Mouse (Mus musculus) limb, embryonic 11.5 days (tissue): ENCODE results near the gene Efcc1. TPM values are rescaled to one million over a fixed set of nuclear protein-coding genes. Genes with fewer than 3 reads are reported as not detected.
"Not testable (repeated sequence)": the region's sequence is repeated elsewhere in the genome, so short reads cannot be mapped to it uniquely, and the experiment has no call there.

Experiments used
- ATAC-seq: fragments of 200-750 bp; cut with Nextera tagmentation; 2 replicates; pipeline ENCODE4 v1.8.0; 2017; ENCODE audit warnings: low read depth; ENCODE audit not compliant: insufficient number of reproducible peaks, low FRiP score, low TSS enrichment
- DNase-seq: peaks from one replicate; pipeline ENCODE4 v3.0.0-alpha.2; 2015; ENCODE audit warnings: low spot score
- H3K27ac ChIP-seq: fragments of 300-500 bp; sonication (generic); replicated peaks from 2 replicates; pipeline ENCODE4 v1.5.1; 2014; ENCODE audit warnings: low read depth, mild to moderate bottlenecking, low read length
- H3K27me3 ChIP-seq: fragments of 300-500 bp; sonication (generic); 2 replicates; pipeline ENCODE4 v1.6.1; 2014; ENCODE audit warnings: mild to moderate bottlenecking, low read length, mixed read lengths; ENCODE audit not compliant: control insufficient read depth, insufficient read depth
- H3K36me3 ChIP-seq: fragments of 300-500 bp; sonication (generic); 2 replicates; pipeline ENCODE4 v1.6.1; 2014; ENCODE audit warnings: mild to moderate bottlenecking, low read length, moderate library complexity, mixed read lengths; ENCODE audit not compliant: control insufficient read depth, insufficient read depth
- H3K4me1 ChIP-seq: fragments of 300-500 bp; sonication (generic); 2 replicates; pipeline ENCODE4 v1.6.1; 2014; ENCODE audit warnings: low read length, mixed read lengths; ENCODE audit not compliant: control insufficient read depth, insufficient read depth
- H3K4me2 ChIP-seq: fragments of 300-500 bp; sonication (generic); 2 replicates; pipeline ENCODE4 v1.6.1; 2014; ENCODE audit warnings: low read depth, mild to moderate bottlenecking, moderate library complexity; ENCODE audit not compliant: severe bottlenecking
- H3K4me3 ChIP-seq: fragments of 300-500 bp; sonication (generic); 2 replicates; pipeline ENCODE4 v1.5.1; 2014; ENCODE audit warnings: low read depth, low read length
- H3K9ac ChIP-seq: fragments of 300-500 bp; sonication (generic); 2 replicates; pipeline ENCODE4 v1.6.1; 2014; ENCODE audit warnings: mild to moderate bottlenecking, low read length
- H3K9me3 ChIP-seq: fragments of 300-500 bp; sonication (generic); 2 replicates; pipeline ENCODE4 v1.6.1; 2016; ENCODE audit warnings: low read length; ENCODE audit not compliant: control insufficient read depth
- WGBS: fragments of 180-500 bp; shearing (Covaris S2); extraction: QIAGEN DNeasy Blood & Tissue Kit; methylation state at CpG from one replicate; pipeline ENCODE4 v1.1.7; 2014; 5-methylcytosine and 5-hydroxymethylcytosine counted together
- polyA plus RNA-seq: library from polyadenylated mRNA; unstranded; fragments of >200 nt; fragmentation: Nextera tagmentation; extraction: Ambion mirVana; gene quantifications from 2 replicates; pipeline ENCODE4 v1.2.1, GENCODE M21; 2014

Efcc1 gene
- polyA plus RNA-seq, 1 experiment from 2014 or later, result 0.07 TPM

DNA sequence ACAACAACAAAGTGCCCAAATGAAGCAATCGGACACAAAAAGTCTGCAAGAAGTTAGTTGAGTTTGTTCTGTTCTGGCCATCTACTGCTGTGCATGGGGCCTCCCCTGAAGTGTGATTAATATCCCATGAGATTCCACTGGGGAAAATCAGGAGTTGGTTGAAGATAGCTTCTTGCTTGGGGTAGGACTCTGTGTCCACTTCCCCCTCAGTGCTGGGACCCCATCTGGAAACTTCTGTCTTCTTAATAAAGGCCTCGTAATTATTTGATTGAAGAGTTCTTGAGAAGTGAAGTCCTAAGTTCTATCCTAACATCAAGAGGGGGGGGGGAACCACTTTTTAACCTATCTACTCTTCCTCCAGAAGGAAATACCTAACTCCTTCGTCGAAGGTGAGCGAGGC lies 31.5 kb downstream of the Efcc1 start:
- DNase-seq (no peak), ATAC-seq (no peak)
- WGBS, result 85% methylated on average over 5 of the region's 5 CpGs
- no peak overlapping the region for H3K27ac ChIP-seq
- H3K9ac ChIP-seq, result no peak overlapping the region
- no peaks in the 10 kb centered on the region for H3K9me3 ChIP-seq
- no peak overlapping the region for H3K4me3 ChIP-seq
- H3K4me1 ChIP-seq, result no peaks in the 10 kb centered on the region
- H3K36me3 ChIP-seq, result no peaks in the 10 kb centered on the region
- no peaks in the 10 kb centered on the region for H3K27me3 ChIP-seq
- no peak overlapping the region for H3K4me2 ChIP-seq

DNA sequence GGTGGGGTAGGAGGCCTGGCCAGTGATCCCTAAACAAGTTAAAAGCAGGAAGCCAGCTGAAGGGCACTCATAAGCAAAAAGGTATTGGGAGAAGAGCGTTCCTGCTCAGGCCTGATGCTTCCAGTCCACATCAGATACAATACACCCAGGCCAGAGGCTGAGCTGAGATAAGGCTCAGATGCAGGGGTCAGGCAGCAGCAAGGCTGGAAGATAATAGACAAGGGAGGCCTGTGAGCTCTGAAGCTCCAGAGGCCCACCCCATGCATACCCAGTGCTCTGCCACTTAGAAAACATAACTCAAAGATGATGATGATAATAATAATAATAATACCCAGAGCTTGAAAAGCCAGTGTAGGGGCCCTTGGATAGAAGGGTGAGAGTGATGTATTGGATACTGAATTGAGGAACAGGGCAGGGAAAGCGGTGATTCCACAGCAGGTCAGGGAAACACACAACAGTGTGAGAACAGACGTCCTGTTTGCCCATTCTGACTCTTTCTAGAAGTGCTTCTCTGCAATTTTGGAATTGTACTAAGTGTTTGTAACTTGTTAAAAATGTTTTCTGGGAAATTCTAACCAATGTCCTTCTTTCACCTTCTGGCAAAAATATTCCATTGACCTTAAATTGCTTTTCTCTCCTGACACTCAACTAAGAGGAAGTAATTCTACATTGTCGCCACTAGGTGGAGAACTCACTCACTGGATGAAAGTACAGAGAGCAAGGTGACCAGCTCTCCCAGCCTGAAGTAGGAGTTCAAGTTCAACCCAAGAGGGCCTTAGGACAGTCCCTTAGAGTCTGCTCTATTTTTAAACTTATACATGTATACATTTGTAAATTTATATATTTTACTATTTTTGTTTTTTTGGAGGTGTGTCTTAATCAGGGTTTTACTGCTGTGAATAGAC lies 33.0 kb downstream of the Efcc1 start:
- Histone ChIP-seq H3K9me3 (no peaks in the 10 kb centered on the region), H3K9ac (no peak overlapping the region), H3K4me2 (no peak overlapping the region), H3K36me3 (no peaks in the 10 kb centered on the region), H3K27ac (no peak overlapping the region), H3K4me1 (no peaks in the 10 kb centered on the region), H3K4me3 (no peak overlapping the region), H3K27me3 (no peaks in the 10 kb centered on the region)
- ATAC-seq, result no peak
- WGBS, result 71% methylated on average over 4 of the region's 4 CpGs
- DNase-seq, result no peak

DNA sequence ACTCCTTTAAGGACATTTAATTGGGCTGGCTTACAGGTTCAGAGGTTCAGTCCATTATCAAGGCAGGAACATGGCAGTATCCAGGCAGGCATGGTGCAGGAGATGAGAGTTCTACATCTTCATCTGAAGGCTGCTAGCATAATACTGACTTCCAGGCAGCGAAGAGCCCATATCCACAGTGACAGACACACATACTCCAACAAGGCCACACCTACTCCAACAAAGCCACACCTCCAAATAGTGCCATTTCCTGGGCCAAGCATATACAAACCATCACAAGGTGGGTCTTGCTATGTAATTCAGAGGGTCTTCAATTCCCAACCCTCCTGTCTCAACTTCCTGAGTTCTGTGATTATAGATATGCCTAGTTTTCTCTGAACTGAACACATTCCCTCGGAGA lies 33.6 kb downstream of the Efcc1 start:
- not testable (repeated sequence) for H3K27me3 ChIP-seq, H3K27ac ChIP-seq, H3K4me1 ChIP-seq, H3K36me3 ChIP-seq, H3K4me3 ChIP-seq, DNase-seq, H3K9me3 ChIP-seq, H3K4me2 ChIP-seq, ATAC-seq, H3K9ac ChIP-seq
- WGBS, result 97% methylated on average over 2 of the region's 2 CpGs

DNA sequence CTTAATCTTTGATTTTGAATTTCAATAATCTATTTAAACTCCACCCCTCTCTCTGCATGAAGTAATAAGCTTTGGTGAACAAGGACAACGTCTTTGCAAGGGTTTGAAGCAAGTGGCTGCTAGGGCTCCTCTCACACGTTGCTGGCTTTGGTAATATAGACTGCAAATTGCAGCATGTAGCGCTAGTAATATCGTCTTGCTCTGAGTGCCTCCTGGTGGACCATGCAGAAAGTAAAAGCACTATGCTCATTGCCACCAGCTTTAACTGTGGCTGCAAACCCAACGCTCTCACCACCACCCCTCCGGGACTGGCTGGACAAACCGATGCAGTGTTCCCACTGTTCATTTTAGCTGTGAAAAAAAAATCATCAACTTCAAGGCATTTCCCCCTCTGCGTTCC lies 40.0 kb downstream of the Efcc1 start:
- Histone ChIP-seq H3K36me3 (no peaks in the 10 kb centered on the region), H3K9ac (no peak overlapping the region), H3K9me3 (no peaks in the 10 kb centered on the region), H3K27me3 (no peaks in the 10 kb centered on the region), H3K4me2 (no peak overlapping the region), H3K4me3 (no peak overlapping the region), H3K27ac (no peak overlapping the region), H3K4me1 (no peaks in the 10 kb centered on the region)
- no peak for ATAC-seq
- WGBS, result 62% methylated on average over 8 of the region's 8 CpGs
- no peak for DNase-seq

DNA sequence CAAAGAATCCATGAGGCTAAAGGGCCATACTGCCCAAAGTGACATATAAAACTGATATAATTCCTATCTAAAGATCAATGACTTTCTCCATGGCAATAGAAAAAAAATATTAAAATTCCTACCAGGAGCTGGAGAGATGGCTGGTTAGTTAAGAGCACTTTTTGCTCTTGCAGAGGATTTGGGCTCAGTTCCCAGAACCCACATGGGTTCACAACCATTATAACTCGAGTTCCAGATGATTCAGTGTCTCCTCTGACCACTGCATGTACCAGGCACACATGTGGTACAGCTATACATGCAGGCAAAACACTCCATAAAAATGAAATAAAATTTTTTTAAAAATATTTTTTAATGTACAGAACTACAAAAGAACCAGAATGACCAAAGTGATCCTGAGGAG lies 43.8 kb downstream of the Efcc1 start:
- Histone ChIP-seq H3K36me3 (no peaks in the 10 kb centered on the region), H3K9ac (no peak overlapping the region), H3K4me1 (no peaks in the 10 kb centered on the region), H3K4me2 (no peak overlapping the region), H3K9me3 (no peaks in the 10 kb centered on the region), H3K27me3 (no peaks in the 10 kb centered on the region), H3K4me3 (no peak overlapping the region), H3K27ac (no peak overlapping the region)
- 30% methylated on average over 1 of the region's 1 CpGs for WGBS
- DNase-seq, result no peak
- ATAC-seq, result no peak

DNA sequence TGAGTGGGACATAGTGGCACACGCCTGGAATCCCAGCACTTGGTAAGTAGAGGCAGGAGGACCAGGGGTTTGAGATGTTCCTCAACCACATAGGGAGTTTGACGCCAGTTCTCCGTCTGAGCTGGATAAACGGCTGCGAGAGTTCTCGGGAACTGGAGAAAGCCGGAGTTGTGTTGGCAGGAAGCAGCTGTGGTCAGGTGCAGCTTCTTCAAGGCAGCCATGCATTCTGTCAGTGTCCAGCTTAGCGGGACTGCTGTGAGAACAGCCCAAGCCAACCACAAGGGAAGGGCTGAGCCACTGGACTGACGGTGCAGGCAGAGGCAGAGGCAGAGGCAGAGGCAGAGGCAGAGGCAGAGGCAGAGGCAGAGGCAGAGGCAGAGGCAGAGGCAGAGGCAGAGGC lies 44.2 kb downstream of the Efcc1 start:
- no peak overlapping the region for H3K4me3 ChIP-seq
- H3K27me3 ChIP-seq, result no peaks in the 10 kb centered on the region
- H3K27ac ChIP-seq, result no peak overlapping the region
- no peaks in the 10 kb centered on the region for H3K36me3 ChIP-seq
- 83% methylated on average over 9 of the region's 9 CpGs for WGBS
- H3K4me2 ChIP-seq, result no peak overlapping the region
- no peak overlapping the region for H3K9ac ChIP-seq
- DNase-seq (no peak), ATAC-seq (no peak)
- no peaks in the 10 kb centered on the region for H3K9me3 ChIP-seq
- H3K4me1 ChIP-seq, result no peaks in the 10 kb centered on the region

DNA sequence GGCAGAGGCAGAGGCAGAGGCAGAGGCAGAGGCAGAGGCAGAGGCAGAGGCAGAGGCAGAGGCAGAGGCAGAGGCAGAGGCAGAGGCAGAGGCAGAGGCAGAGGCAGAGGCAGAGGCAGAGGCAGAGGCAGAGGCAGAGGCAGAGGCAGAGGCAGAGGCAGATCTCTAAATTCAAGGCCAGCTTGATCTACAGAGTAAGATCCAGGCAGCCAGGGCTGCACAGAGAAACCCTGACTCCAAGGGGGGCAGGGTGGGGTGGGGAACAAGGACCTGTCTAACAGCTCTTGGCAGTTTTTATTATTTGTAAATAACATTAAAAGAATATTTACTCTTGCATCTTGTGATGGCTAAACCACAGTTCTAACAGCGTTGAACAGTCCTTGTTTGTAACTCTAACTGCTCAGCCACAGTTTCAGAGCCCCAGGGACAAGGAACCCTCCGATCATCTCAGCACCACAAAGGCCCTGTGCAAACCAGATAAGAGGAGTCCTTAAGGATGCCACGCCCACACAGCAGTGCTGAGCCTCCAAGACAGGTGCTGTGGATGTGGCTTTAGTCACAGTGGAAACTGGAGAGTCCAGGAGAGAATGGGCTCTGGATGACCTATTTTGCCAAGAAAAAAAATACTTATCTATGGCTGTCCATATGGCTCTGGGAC lies 45.0 kb downstream of the Efcc1 start:
- no peak for ATAC-seq
- no peaks in the 10 kb centered on the region for H3K9me3 ChIP-seq
- no peak overlapping the region for H3K4me3 ChIP-seq
- 71% methylated on average over 3 of the region's 3 CpGs for WGBS
- H3K4me2 ChIP-seq, result no peak overlapping the region
- DNase-seq, result no peak
- H3K27me3 ChIP-seq, result no peaks in the 10 kb centered on the region
- H3K4me1 ChIP-seq, result no peaks in the 10 kb centered on the region
- H3K36me3 ChIP-seq, result no peaks in the 10 kb centered on the region
- H3K9ac ChIP-seq, result no peak overlapping the region
- H3K27ac ChIP-seq, result no peak overlapping the region

DNA sequence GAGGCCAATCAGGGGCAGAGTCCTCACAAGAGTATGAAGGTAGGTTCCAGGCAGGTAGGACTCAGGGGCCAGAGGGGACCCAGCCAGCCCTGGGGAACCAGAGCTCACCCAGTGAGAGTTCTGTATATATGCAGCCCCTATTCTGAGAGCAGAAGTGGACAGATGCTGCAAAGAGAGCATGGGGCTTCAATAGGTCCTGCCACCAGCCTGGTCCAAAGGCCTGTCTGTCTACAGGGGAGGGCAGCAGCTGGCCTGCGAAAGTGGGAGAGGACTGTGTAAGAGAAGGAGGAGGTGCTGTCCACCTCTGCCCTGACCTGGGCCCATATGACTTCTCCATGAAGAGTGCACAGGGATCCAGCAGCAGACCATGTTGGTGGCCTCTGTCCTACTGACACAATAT lies 46.0 kb downstream of the Efcc1 start:
- Histone ChIP-seq H3K9me3 (no peaks in the 10 kb centered on the region), H3K27me3 (no peaks in the 10 kb centered on the region), H3K4me1 (no peaks in the 10 kb centered on the region), H3K4me2 (no peak overlapping the region), H3K9ac (no peak overlapping the region), H3K4me3 (no peak overlapping the region), H3K36me3 (no peaks in the 10 kb centered on the region), H3K27ac (no peak overlapping the region)
- no peak for ATAC-seq
- WGBS, result 80% methylated on average over 1 of the region's 1 CpGs
- no peak for DNase-seq
